Mouse (Mus musculus): ENCODE measurements at regions not wholly inside any gene's neighbourhood (a gene's known extent, or its start where the extent isn't known, plus 50 kb on each side); places are given as distances from the start of the nearest gene placed in this dataset.

DNA sequence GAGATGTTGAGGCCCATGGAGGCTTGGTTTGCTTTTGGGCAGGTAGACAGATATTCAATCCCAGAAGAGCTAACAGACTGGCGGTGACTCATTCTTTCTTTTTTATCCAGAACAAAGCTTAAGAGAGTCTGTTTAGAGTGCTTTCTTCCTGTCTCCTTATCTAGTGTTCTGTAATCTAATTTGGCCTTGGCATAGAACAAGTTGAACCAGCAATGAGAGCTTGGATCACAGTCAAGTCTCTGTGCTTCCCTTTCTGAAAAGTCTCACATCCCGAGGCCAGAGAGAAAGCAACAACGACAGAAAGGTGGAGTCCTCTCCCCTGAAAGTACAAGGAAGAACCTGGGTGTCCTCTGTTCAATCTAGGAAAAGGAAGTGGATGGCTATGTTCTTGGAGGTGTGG is 401.2 kb upstream of the Etaa1 start:
- H3K4me3 ChIP-seq (ENCODE audit: low read length) = no peak overlapping the region
- WGBS = 14% methylated on average over 3 of the region's 3 CpGs
- H3K4me1 ChIP-seq (replicated peaks; ENCODE audit: control insufficient read depth, insufficient read depth, low read length) = peaks cover 3% of the 10 kb centered on the region; the same call in 1 of the 2 replicates
- no peak overlapping the region for H3K27ac ChIP-seq (ENCODE audit: low read length)
- no peak overlapping the region for H3K4me2 ChIP-seq (ENCODE audit: low read depth, low read length)
- no peak overlapping the region for H3K9ac ChIP-seq (ENCODE audit: low read length)
- no peaks in the 10 kb centered on the region for H3K36me3 ChIP-seq (ENCODE audit: control insufficient read depth, insufficient read depth, low read length)
- 0 out of 2 replicates have a peak, but pooled peaks have one; percentile 43 for ATAC-seq (ENCODE audit: low read depth)
- no peaks in the 10 kb centered on the region for H3K9me3 ChIP-seq (ENCODE audit: control insufficient read depth, low read length)
- no peaks in the 10 kb centered on the region for H3K27me3 ChIP-seq (ENCODE audit: control insufficient read depth, insufficient read depth, low read depth, low read length)

DNA sequence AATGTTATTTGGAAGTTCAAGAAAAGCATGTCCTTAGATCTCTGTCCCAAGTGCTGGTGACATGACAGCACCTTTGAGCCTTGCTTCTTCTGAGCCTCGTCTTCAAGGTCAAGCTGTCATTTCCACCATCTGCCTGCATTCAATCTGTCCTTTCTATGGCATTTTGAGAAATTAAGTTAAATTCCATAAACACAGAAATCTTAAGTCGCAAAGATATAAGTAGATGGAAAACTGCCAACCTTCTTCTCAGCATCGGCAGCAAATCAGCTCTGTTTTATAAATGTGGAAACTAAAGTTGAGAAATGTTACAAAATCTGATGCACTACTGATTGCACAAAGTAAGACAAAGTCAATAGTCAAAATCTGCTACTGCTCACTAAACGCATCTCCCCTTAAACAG is 400.5 kb upstream of the Etaa1 start:
- WGBS = 43% methylated on average over 4 of the region's 4 CpGs
- H3K36me3 ChIP-seq (ENCODE audit: control insufficient read depth, insufficient read depth, low read length) = no peaks in the 10 kb centered on the region
- no peak overlapping the region for H3K4me2 ChIP-seq (ENCODE audit: low read depth, low read length)
- H3K9me3 ChIP-seq (ENCODE audit: control insufficient read depth, low read length) = no peaks in the 10 kb centered on the region
- peaks cover 3% of the 10 kb centered on the region; the same call in 1 of the 2 replicates for H3K4me1 ChIP-seq (replicated peaks; ENCODE audit: control insufficient read depth, insufficient read depth, low read length)
- H3K9ac ChIP-seq (ENCODE audit: low read length) = no peak overlapping the region
- H3K4me3 ChIP-seq (ENCODE audit: low read length) = no peak overlapping the region
- no peak overlapping the region for H3K27ac ChIP-seq (ENCODE audit: low read length)
- no peaks in the 10 kb centered on the region for H3K27me3 ChIP-seq (ENCODE audit: control insufficient read depth, insufficient read depth, low read depth, low read length)
- peak; percentile 73 for ATAC-seq (ENCODE audit: low read depth)

DNA sequence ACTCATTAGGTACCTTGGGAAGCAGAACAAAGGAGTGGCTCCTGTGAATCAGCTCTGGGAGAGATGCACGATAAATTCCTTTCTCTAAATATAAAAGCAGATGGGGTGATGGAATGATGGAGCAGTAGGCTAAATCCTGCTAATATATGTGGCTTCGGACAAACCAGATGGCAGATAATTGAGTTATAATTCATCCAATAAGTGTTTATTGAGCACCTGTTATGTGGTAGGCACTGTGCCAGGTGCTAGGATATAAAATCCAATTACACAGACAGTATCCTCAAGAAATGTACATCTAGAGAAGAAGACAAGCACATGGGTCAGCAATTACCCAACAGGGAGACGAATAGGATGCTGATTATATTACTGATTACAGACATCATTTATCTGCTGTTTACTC is 394.2 kb upstream of the Etaa1 start:
- Histone ChIP-seq H3K27me3 (ENCODE audit: control insufficient read depth, insufficient read depth, low read depth, low read length) (no peaks in the 10 kb centered on the region), H3K9me3 (ENCODE audit: control insufficient read depth, low read length) (no peaks in the 10 kb centered on the region; the same call in 1 of the 2 replicates), H3K27ac (ENCODE audit: low read length) (no peak overlapping the region), H3K4me2 (ENCODE audit: low read depth, low read length) (no peak overlapping the region), H3K9ac (ENCODE audit: low read length) (no peak overlapping the region), H3K4me1 (replicated peaks; ENCODE audit: control insufficient read depth, insufficient read depth, low read length) (no peaks in the 10 kb centered on the region), H3K4me3 (ENCODE audit: low read length) (no peak overlapping the region), H3K36me3 (ENCODE audit: control insufficient read depth, insufficient read depth, low read length) (no peaks in the 10 kb centered on the region)
- WGBS = 75% methylated on average over 3 of the region's 3 CpGs
- no peak for ATAC-seq (ENCODE audit: low read depth)

DNA sequence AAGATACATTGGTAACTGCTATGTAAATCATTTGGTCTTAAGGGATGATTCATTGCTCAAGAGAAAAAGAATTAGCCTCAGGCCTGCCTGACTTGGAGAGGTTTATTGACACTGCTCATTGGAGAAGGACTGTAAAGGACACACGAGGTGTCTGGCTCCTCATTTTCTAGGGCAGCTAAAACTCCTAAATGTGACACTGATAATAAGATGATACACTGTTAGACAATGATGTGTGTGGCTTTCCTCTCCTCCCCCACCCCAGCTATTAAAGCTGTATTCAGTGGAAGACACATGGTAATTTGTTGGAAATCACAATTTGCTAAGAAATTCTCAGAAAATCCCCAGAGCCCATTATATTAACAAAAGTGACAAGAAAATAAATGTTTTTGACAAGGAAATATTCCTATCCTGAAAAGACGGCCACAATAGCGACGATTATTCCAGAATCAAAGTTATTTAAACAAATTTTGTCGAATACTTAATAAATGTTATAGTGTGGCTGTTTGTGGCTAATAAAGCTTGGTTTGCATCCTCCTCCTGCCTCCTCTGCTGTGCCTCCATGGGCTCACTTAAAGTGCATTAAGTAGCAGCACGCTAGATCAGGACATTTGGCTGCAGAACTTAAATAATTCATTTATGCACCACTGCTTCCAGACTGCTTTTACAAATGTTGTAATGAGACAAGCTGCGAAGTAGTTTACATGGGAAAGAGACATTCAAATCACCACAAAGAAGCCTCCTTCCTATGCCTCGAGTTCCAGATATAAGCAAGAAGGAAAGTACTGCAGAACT is 360.0 kb upstream of the Etaa1 start:
- no peak for ATAC-seq (ENCODE audit: low read depth)
- no peaks in the 10 kb centered on the region for H3K9me3 ChIP-seq (ENCODE audit: control insufficient read depth, low read length)
- no peaks in the 10 kb centered on the region for H3K36me3 ChIP-seq (ENCODE audit: control insufficient read depth, insufficient read depth, low read length)
- no peak overlapping the region for H3K4me2 ChIP-seq (ENCODE audit: low read depth, low read length)
- H3K4me1 ChIP-seq (replicated peaks; ENCODE audit: control insufficient read depth, insufficient read depth, low read length) = no peaks in the 10 kb centered on the region
- H3K27ac ChIP-seq (ENCODE audit: low read length) = no peak overlapping the region
- no peak overlapping the region for H3K9ac ChIP-seq (ENCODE audit: low read length)
- no peak overlapping the region for H3K4me3 ChIP-seq (ENCODE audit: low read length)
- no peaks in the 10 kb centered on the region for H3K27me3 ChIP-seq (ENCODE audit: control insufficient read depth, insufficient read depth, low read depth, low read length)
- WGBS = 44% methylated on average over 8 of the region's 8 CpGs

DNA sequence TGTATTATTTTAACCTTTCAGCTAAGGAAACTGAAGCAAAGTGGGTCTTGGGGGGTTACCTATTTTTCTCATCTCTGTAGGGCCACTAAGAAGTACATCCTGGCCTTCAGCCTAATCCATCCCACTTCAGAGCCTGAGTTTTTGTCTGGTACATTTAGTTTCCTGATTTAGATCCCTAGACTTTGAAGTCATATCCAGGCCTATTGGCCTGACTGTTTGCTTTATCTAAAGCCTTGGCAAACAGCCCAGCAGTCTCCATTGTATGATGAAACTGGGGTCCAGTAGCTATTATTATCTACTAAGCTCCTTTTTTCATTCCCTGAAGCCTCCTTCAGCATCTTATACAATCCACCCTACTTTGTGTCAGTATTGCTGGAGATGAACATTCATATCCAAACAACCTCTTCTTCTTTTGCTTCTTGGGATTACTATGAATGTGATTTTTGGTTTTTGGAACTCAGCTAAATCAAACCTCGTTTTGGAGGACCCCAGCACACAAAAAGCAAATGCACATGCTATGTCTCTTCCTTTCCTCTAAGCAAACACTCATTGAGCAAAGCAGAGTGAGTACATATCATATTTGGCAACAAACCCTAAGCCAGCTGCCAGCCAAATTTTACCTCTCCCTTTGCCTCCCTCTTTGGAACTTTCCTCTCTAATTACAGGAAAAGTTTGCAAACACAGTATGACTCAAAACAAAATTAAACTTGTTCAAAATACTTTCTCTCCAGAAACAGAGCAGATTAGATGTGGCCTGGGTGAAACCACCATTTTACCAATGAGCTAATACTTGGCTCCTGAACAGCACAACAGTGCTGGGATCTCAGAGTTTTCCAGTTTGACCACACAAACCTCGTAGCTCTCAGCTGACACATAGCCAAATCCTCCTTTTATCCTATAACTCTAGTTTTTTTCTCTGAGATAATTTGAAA is 342.8 kb upstream of the Etaa1 start:
- Histone ChIP-seq H3K36me3 (ENCODE audit: control insufficient read depth, insufficient read depth, low read length) (no peaks in the 10 kb centered on the region), H3K4me3 (ENCODE audit: low read length) (no peak overlapping the region), H3K9ac (ENCODE audit: low read length) (no peak overlapping the region), H3K4me2 (ENCODE audit: low read depth, low read length) (no peak overlapping the region), H3K9me3 (ENCODE audit: control insufficient read depth, low read length) (no peaks in the 10 kb centered on the region), H3K27ac (ENCODE audit: low read length) (peak overlapping the region; percentile 87), H3K4me1 (replicated peaks; ENCODE audit: control insufficient read depth, insufficient read depth, low read length) (peaks cover 5% of the 10 kb centered on the region; the same call in 1 of the 2 replicates), H3K27me3 (ENCODE audit: control insufficient read depth, insufficient read depth, low read depth, low read length) (no peaks in the 10 kb centered on the region)
- peak; percentile 98 for ATAC-seq (ENCODE audit: low read depth)
- WGBS = 21% methylated on average over 2 of the region's 2 CpGs

DNA sequence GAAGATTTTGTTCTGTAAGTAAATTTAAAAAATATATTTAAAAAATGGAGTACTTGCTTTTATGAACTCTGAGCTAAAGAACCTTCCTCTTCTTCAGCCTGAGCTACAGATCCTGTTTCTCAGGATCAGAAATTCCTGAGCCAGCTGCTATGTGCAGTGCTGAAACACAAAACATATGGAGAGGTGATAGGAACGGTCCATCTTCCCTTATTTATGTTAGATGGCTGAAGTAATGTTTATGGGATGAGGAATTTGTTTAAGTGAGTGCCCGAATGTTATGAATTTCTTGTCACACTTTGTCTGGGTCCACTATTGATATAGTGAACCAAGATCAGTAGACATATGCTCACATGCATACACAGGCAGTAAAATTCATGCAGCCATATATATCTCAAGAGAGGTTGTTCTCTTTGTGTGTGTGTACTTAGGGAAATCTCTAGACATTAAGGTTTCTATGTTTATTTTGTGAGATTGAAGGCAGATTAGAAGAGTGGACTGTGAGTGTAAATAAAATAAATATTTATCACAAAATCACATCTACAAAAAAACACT is 325.0 kb upstream of the Etaa1 start:
- peak; percentile 94 for ATAC-seq (ENCODE audit: low read depth)
- Histone ChIP-seq H3K4me2 (ENCODE audit: low read depth, low read length) (no peak overlapping the region), H3K4me1 (replicated peaks; ENCODE audit: control insufficient read depth, insufficient read depth, low read length) (peaks cover 3% of the 10 kb centered on the region; the same call in 1 of the 2 replicates), H3K27me3 (ENCODE audit: control insufficient read depth, insufficient read depth, low read depth, low read length) (no peaks in the 10 kb centered on the region), H3K36me3 (ENCODE audit: control insufficient read depth, insufficient read depth, low read length) (no peaks in the 10 kb centered on the region), H3K27ac (ENCODE audit: low read length) (no peak overlapping the region), H3K4me3 (ENCODE audit: low read length) (no peak overlapping the region), H3K9me3 (ENCODE audit: control insufficient read depth, low read length) (no peaks in the 10 kb centered on the region), H3K9ac (ENCODE audit: low read length) (no peak overlapping the region)
- 27% methylated on average over 2 of the region's 2 CpGs for WGBS

DNA sequence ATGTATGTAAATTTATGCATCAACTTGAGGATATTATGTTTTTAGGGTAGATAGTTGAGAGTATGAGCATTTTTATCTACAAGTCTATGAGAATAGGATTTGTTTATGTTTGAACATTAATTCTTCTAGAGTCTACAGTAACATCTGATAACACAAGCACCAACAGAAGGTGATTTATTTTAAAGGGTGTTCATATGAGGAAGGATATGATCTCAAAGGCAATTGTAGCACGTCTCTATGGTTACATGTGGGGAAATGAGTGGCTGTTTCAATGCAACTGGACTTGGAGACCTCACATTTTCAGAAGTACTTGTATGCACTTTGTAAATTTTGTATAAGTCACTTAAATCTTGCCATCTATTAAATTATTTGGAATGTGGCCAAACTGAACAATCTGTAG is 318.7 kb upstream of the Etaa1 start:
- Histone ChIP-seq H3K4me3 (ENCODE audit: low read length) (no peak overlapping the region), H3K27ac (ENCODE audit: low read length) (no peak overlapping the region), H3K4me1 (replicated peaks; ENCODE audit: control insufficient read depth, insufficient read depth, low read length) (peaks cover 3% of the 10 kb centered on the region; the same call in 1 of the 2 replicates), H3K27me3 (ENCODE audit: control insufficient read depth, insufficient read depth, low read depth, low read length) (no peaks in the 10 kb centered on the region), H3K36me3 (ENCODE audit: control insufficient read depth, insufficient read depth, low read length) (no peaks in the 10 kb centered on the region), H3K9ac (ENCODE audit: low read length) (no peak overlapping the region), H3K9me3 (ENCODE audit: control insufficient read depth, low read length) (no peaks in the 10 kb centered on the region), H3K4me2 (ENCODE audit: low read depth, low read length) (no peak overlapping the region)
- no peak for ATAC-seq (ENCODE audit: low read depth)
- 43% methylated on average over 1 of the region's 1 CpGs for WGBS

DNA sequence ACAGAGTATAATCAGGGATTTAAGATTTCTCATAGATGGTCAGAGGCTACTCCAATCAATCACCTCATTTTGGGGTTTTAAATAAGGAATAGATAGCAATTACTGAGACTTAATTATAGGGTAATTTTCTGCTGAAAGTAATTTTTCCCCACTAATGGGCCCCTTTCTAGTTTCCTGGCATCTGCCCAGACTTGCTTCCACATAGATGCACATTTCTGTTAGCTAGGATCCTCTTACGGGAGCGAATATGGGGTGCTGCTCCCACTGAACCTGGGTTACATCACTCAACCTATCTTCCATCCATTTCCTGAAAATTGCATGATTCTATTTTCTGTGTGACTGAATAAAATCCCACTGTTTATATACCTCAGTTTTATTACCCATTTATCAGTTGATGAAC is 312.5 kb upstream of the Etaa1 start:
- H3K9ac ChIP-seq (ENCODE audit: low read length) = no peak overlapping the region
- H3K4me2 ChIP-seq (ENCODE audit: low read depth, low read length) = no peak overlapping the region
- H3K27me3 ChIP-seq (ENCODE audit: control insufficient read depth, insufficient read depth, low read depth, low read length) = no peaks in the 10 kb centered on the region
- no peak overlapping the region for H3K4me3 ChIP-seq (ENCODE audit: low read length)
- no peaks in the 10 kb centered on the region for H3K36me3 ChIP-seq (ENCODE audit: control insufficient read depth, insufficient read depth, low read length)
- no peaks in the 10 kb centered on the region for H3K9me3 ChIP-seq (ENCODE audit: control insufficient read depth, low read length)
- 89% methylated on average over 2 of the region's 2 CpGs for WGBS
- ATAC-seq (ENCODE audit: low read depth) = no peak
- no peaks in the 10 kb centered on the region for H3K4me1 ChIP-seq (replicated peaks; ENCODE audit: control insufficient read depth, insufficient read depth, low read length)
- no peak overlapping the region for H3K27ac ChIP-seq (ENCODE audit: low read length)

DNA sequence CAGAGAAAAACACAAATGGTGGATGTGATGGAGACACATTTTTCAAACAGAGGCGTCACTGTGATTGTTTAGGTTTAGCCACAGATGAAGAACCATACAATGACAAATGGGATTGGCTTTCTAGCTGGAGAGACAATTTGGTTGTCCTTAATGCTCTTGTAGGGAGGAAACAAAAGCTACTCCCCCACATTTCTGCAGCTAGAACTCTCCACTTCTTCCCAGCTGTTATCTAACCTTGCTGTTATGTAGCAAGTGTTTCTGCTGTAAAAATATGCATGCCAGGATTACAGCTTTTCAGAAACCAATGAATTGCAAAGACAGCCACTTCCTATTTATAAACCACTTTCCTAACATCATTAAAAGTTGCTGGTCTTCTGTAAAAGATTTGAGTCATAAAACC is 309.2 kb upstream of the Etaa1 start:
- Histone ChIP-seq H3K4me2 (ENCODE audit: low read depth, low read length) (no peak overlapping the region), H3K4me3 (ENCODE audit: low read length) (no peak overlapping the region), H3K27me3 (ENCODE audit: control insufficient read depth, insufficient read depth, low read depth, low read length) (no peaks in the 10 kb centered on the region), H3K4me1 (replicated peaks; ENCODE audit: control insufficient read depth, insufficient read depth, low read length) (no peaks in the 10 kb centered on the region), H3K9me3 (ENCODE audit: control insufficient read depth, low read length) (no peaks in the 10 kb centered on the region), H3K36me3 (ENCODE audit: control insufficient read depth, insufficient read depth, low read length) (no peaks in the 10 kb centered on the region), H3K9ac (ENCODE audit: low read length) (no peak overlapping the region), H3K27ac (ENCODE audit: low read length) (no peak overlapping the region)
- no peak for ATAC-seq (ENCODE audit: low read depth)
- WGBS = 46% methylated on average over 1 of the region's 1 CpGs
